Mouse (Mus musculus) limb, embryonic 13.5 days (tissue): ENCODE data around the gene Mycbpap. TPM values are rescaled to one million over a fixed set of nuclear protein-coding genes. Genes with fewer than 3 reads are reported as not detected.
A peak's percentile ranks its signal among the peaks of the same experiment; 100 is the strongest.

Source experiments
- ATAC-seq: fragments of 200-750 bp; cut with Nextera tagmentation; 2 replicates; pipeline ENCODE4 v1.8.0; 2017; ENCODE audit warnings: low read depth, moderate number of reproducible peaks, moderate TSS enrichment; ENCODE audit not compliant: low FRiP score
- H3K27ac ChIP-seq: fragments of 300-500 bp; sonication (generic); 2 replicates; pipeline ENCODE4 v1.5.1; 2015; ENCODE audit warnings: inconsistent platforms, mild to moderate bottlenecking, moderate library complexity
- H3K27me3 ChIP-seq: fragments of 300-500 bp; sonication (generic); 2 replicates; pipeline ENCODE4 v1.6.1; 2015; ENCODE audit warnings: mild to moderate bottlenecking, inconsistent platforms
- H3K36me3 ChIP-seq: fragments of 300-500 bp; sonication (generic); 2 replicates; pipeline ENCODE4 v1.6.1; 2015; ENCODE audit warnings: inconsistent platforms, mild to moderate bottlenecking, moderate library complexity
- H3K4me1 ChIP-seq: fragments of 300-500 bp; sonication (generic); 2 replicates; pipeline ENCODE4 v1.6.1; 2015; ENCODE audit warnings: inconsistent platforms
- H3K4me2 ChIP-seq: fragments of 300-500 bp; sonication (generic); replicated peaks from 2 replicates; pipeline ENCODE4 v1.6.1; 2015; ENCODE audit warnings: inconsistent platforms, mild to moderate bottlenecking, moderate library complexity
- H3K4me3 ChIP-seq: fragments of 300-500 bp; sonication (generic); 2 replicates; pipeline ENCODE4 v1.5.1; 2015; ENCODE audit warnings: moderate library complexity, mild to moderate bottlenecking, inconsistent platforms
- H3K9ac ChIP-seq: fragments of 300-500 bp; sonication (generic); 2 replicates; pipeline ENCODE4 v1.6.1; 2015; ENCODE audit warnings: mild to moderate bottlenecking, inconsistent platforms
- H3K9me3 ChIP-seq: fragments of 300-500 bp; sonication (generic); 2 replicates; pipeline ENCODE4 v1.6.1; 2016; ENCODE audit warnings: inconsistent platforms
- WGBS: fragments of 180-500 bp; shearing (Covaris S2); methylation state at CpG from one replicate; pipeline ENCODE4 v1.1.7; 2015; 5-methylcytosine and 5-hydroxymethylcytosine counted together
- polyA plus RNA-seq: library from polyadenylated mRNA; unstranded; fragments of >200 nt; fragmentation: Nextera tagmentation; extraction: Ambion mirVana; gene quantifications from 2 replicates; pipeline ENCODE4 v1.2.1, GENCODE M21; 2015

Mycbpap gene
- polyA plus RNA-seq, 1 experiment from 2014 or later: 3.8 TPM

GRCm38 (mm10) chr11:94474544-94474910, 47.0 kb downstream of the Mycbpap start:
- Histone ChIP-seq H3K9ac (0 out of 2 replicates have a peak overlapping the region, but pooled peaks have one; percentile 32), H3K9me3 (no peaks in the 10 kb centered on the region), H3K27ac (peak overlapping the region; percentile 99), H3K4me2 (peak overlapping the region; percentile 85), H3K27me3 (peaks cover 22% of the 10 kb centered on the region), H3K36me3 (no peaks in the 10 kb centered on the region), H3K4me1 (peaks cover 49% of the 10 kb centered on the region), H3K4me3 (peak overlapping the region; percentile 98)
- WGBS: 1% methylated on average over 11 of the region's 11 CpGs
- ATAC-seq: no peak

GRCm38 (mm10) chr11:94473707-94474543, 47.6 kb downstream of the Mycbpap start, which contains the start of gene Cacna1g:
Cacna1g (minus strand) TSS chr11:94474198.
- Histone ChIP-seq H3K27ac (peak within 1 kb of the TSS; percentile 99), H3K4me3 (peak within 1 kb of the TSS; percentile 98), H3K9ac (peak within 1 kb of the TSS; percentile 100), H3K4me1 (peaks cover 55% of the 10 kb centered on the region), H3K27me3 (peaks cover 22% of the 10 kb centered on the region), H3K9me3 (no peaks in the 10 kb centered on the region), H3K36me3 (no peaks in the 10 kb centered on the region), H3K4me2 (peak within 1 kb of the TSS; percentile 85)
- peak; percentile 93 for ATAC-seq
- under 1% methylated on average over 46 of the region's 71 CpGs for whole genome bisulfite sequencing

GRCm38 (mm10) chr11:94472916-94473706, 48.4 kb downstream of the Mycbpap start:
- 1% methylated on average over 48 of the region's 52 CpGs for WGBS
- Histone ChIP-seq H3K9me3 (no peaks in the 10 kb centered on the region), H3K27ac (peak overlapping the region; percentile 99), H3K4me3 (peak overlapping the region; percentile 98), H3K9ac (peak overlapping the region; percentile 100), H3K4me1 (peaks cover 63% of the 10 kb centered on the region), H3K4me2 (peak overlapping the region; percentile 85), H3K36me3 (no peaks in the 10 kb centered on the region), H3K27me3 (peaks cover 20% of the 10 kb centered on the region)
- no peak for ATAC-seq

- Histone ChIP-seq H3K9ac (peak overlapping the region; percentile 100), H3K4me2 (peak overlapping the region; percentile 85), H3K27ac (peak overlapping the region; percentile 99), H3K27me3 (peaks cover 16% of the 10 kb centered on the region; the same call in 1 of the 2 replicates), H3K36me3 (peaks cover under 1% of the 10 kb centered on the region; the same call in 1 of the 2 replicates), H3K9me3 (no peaks in the 10 kb centered on the region), H3K4me3 (peak overlapping the region; percentile 98), H3K4me1 (peaks cover 66% of the 10 kb centered on the region)
- ATAC-seq: no peak
- under 1% methylated on average over 15 of the region's 15 CpGs for WGBS
Measured at GRCm38 (mm10) chr11:94472585-94472915, 49.0 kb downstream of the Mycbpap start.

- Histone ChIP-seq H3K9me3 (no peaks in the 10 kb centered on the region), H3K4me2 (peak overlapping the region; percentile 85), H3K9ac (peak overlapping the region; percentile 100), H3K4me3 (peak overlapping the region; percentile 98), H3K4me1 (peaks cover 66% of the 10 kb centered on the region), H3K36me3 (peaks cover 6% of the 10 kb centered on the region; the same call in 1 of the 2 replicates), H3K27ac (peak overlapping the region; percentile 99), H3K27me3 (peaks cover 14% of the 10 kb centered on the region; the same call in 1 of the 2 replicates)
- no peak for ATAC-seq
- 3% methylated on average over 17 of the region's 17 CpGs for WGBS
Measured at GRCm38 (mm10) chr11:94471740-94472584, 49.6 kb downstream of the Mycbpap start.

GRCm38 (mm10) chr11:94470391-94470790, 51.2 kb downstream of the Mycbpap start:
- peak overlapping the region; percentile 85 for H3K4me2 ChIP-seq
- 10% methylated on average over 7 of the region's 7 CpGs for WGBS
- peak overlapping the region; percentile 99 for H3K27ac ChIP-seq
- peak overlapping the region; percentile 98 for H3K4me3 ChIP-seq
- peaks cover 20% of the 10 kb centered on the region for H3K36me3 ChIP-seq
- peaks cover 5% of the 10 kb centered on the region; the same call in 1 of the 2 replicates for H3K27me3 ChIP-seq
- peaks cover 68% of the 10 kb centered on the region for H3K4me1 ChIP-seq
- H3K9me3 ChIP-seq: no peaks in the 10 kb centered on the region
- no peak for ATAC-seq
- peak overlapping the region; percentile 100 for H3K9ac ChIP-seq

GRCm38 (mm10) chr11:94469136-94470064, 52.1 kb downstream of the Mycbpap start:
- Histone ChIP-seq H3K27me3 (no peaks in the 10 kb centered on the region), H3K4me2 (peak overlapping the region; percentile 85), H3K9me3 (no peaks in the 10 kb centered on the region), H3K4me1 (peaks cover 68% of the 10 kb centered on the region), H3K9ac (peak overlapping the region; percentile 43), H3K4me3 (peak overlapping the region; percentile 98), H3K36me3 (peaks cover 24% of the 10 kb centered on the region), H3K27ac (peak overlapping the region; percentile 99)
- WGBS: 16% methylated on average over 8 of the region's 9 CpGs
- 0 out of 2 replicates have a peak, but pooled peaks have one; percentile 11 for ATAC-seq

GRCm38 (mm10) chr11:94468582-94469064, 52.9 kb downstream of the Mycbpap start:
- H3K4me3 ChIP-seq: peak overlapping the region; percentile 98
- peak overlapping the region; percentile 99 for H3K27ac ChIP-seq
- H3K4me2 ChIP-seq: peak overlapping the region; percentile 85
- H3K27me3 ChIP-seq: no peaks in the 10 kb centered on the region
- H3K36me3 ChIP-seq: peaks cover 28% of the 10 kb centered on the region
- no peaks in the 10 kb centered on the region for H3K9me3 ChIP-seq
- peaks cover 76% of the 10 kb centered on the region for H3K4me1 ChIP-seq
- H3K9ac ChIP-seq: 0 out of 2 replicates have a peak overlapping the region, but pooled peaks have one; percentile 43
- WGBS: 11% methylated on average over 4 of the region's 4 CpGs
- ATAC-seq: peak; percentile 53

GRCm38 (mm10) chr11:94466333-94466855, 55.1 kb downstream of the Mycbpap start:
- no peaks in the 10 kb centered on the region for H3K27me3 ChIP-seq
- H3K27ac ChIP-seq: no peak overlapping the region; the same call in 1 of the 2 replicates
- H3K9ac ChIP-seq: no peak overlapping the region
- peaks cover 50% of the 10 kb centered on the region for H3K36me3 ChIP-seq
- no peak overlapping the region for H3K4me2 ChIP-seq
- WGBS: 87% methylated on average over 17 of the region's 17 CpGs
- no peak overlapping the region for H3K4me3 ChIP-seq
- ATAC-seq: no peak
- H3K4me1 ChIP-seq: peaks cover 73% of the 10 kb centered on the region
- H3K9me3 ChIP-seq: no peaks in the 10 kb centered on the region

GRCm38 (mm10) chr11:94464170-94464569, 57.4 kb downstream of the Mycbpap start:
- 22% methylated on average over 2 of the region's 2 CpGs for WGBS
- H3K4me1 ChIP-seq: peaks cover 53% of the 10 kb centered on the region

More at GRCm38 (mm10) chr11:94464170-94464569, 57.4 kb downstream of the Mycbpap start:
- Histone ChIP-seq H3K4me3 (no peak overlapping the region), H3K9ac (no peak overlapping the region), H3K9me3 (no peaks in the 10 kb centered on the region), H3K36me3 (peaks cover 72% of the 10 kb centered on the region), H3K27me3 (no peaks in the 10 kb centered on the region), H3K27ac (no peak overlapping the region), H3K4me2 (0 out of 2 replicates have a peak overlapping the region, but pooled peaks have one; percentile 1)
- ATAC-seq: no peak
